Mouse (Mus musculus): ENCODE measurements around the gene Trim54.

GRCm38 (mm10) chr5:31081386-31081785 is 35.1 kb upstream of the Trim54 start:
- TF ChIP-seq CTCF (conservative IDR thresholded peaks at IDR 0.05; ENCODE audit: low read length), result peak; percentile 74
- no peak for TF ChIP-seq POU5F1 (IDR thresholded peaks at IDR 0.05; ENCODE audit: borderline replicate concordance, low read length)

All from E14TG2a.4 (cell line).